Mouse (Mus musculus): ENCODE results near the gene Cmtm3.

DNA sequence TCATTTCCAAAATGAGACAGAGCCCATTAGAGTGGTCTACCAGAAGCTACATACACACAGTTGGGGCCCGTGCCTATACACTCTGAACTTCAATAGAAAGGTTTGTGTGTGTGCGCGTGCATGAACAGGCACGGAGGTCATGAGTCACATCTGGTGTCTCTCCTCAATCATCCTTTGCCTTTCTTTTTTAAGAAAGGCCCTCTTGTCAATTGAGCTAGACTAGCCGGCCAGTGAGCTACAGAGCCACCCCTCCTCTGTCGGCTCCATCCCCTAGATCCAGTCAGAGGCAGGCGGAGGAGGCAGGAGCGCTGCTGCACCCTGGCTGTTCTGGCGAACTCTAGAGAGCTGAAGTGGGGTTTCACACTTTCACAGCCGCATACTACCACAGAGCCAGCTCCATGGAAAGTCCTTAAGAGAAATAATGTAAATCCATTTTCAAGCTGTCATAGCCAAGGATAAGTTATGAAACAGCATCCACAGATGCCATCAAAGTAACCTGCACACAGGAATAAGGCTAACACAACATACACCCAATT is 40.2 kb downstream of the Cmtm3 start:
- TF ChIP-seq CTCF (IDR thresholded peaks at IDR 0.05; ENCODE audit: borderline replicate concordance, extremely low read depth, insufficient read depth, insufficient read length): no peak
- TF ChIP-seq POLR2A (IDR thresholded peaks at IDR 0.05; ENCODE audit: borderline replicate concordance, extremely low read depth, insufficient read depth, insufficient read length, poor library complexity, severe bottlenecking): no peak
